Mouse (Mus musculus) megakaryocyte, embryonic 14.5 days (primary cell): ENCODE results near the gene Edar. TPM values are rescaled to one million over a fixed set of nuclear protein-coding genes. Genes with fewer than 3 reads are reported as not detected.
A peak's percentile ranks its signal among the peaks of the same experiment; 100 is the strongest.

Experiments used
- H3K27me3 ChIP-seq: replicated peaks from 2 replicates; pipeline ENCODE3; 2012; ENCODE audit warnings: inconsistent platforms
- H3K36me3 ChIP-seq: replicated peaks from 2 replicates; pipeline ENCODE3; 2012; ENCODE audit warnings: low read length, inconsistent platforms, mixed read lengths
- H3K4me1 ChIP-seq: 2 replicates; pipeline ENCODE4 v1.6.1; 2012; ENCODE audit warnings: inconsistent platforms
- H3K4me3 ChIP-seq: replicated peaks from 2 replicates; pipeline ENCODE3; 2012; ENCODE audit warnings: moderate library complexity, mild to moderate bottlenecking, inconsistent platforms
- H3K9me3 ChIP-seq: 2 replicates; pipeline ENCODE4 v1.6.1; 2012; ENCODE audit warnings: inconsistent platforms
- FLI1 ChIP-seq: IDR thresholded peaks from 2 replicates; pipeline ENCODE4 v1.6.1; 2012; ENCODE audit warnings: low read length, inconsistent platforms, mixed read lengths
- GATA1 ChIP-seq: IDR thresholded peaks from 3 replicates; pipeline ENCODE4 v1.6.1; 2012; ENCODE audit warnings: mixed read lengths, low read length, inconsistent platforms, borderline replicate concordance
- polyA plus RNA-seq: library from polyadenylated mRNA; stranded (reverse); fragments of >175 nt; gene quantifications from 2 replicates; pipeline ENCODE4 v1.2.3, GENCODE M21; 2012; ENCODE audit warnings: low replicate concordance; ENCODE audit not compliant: insufficient read depth

Gene Edar
- polyA plus RNA-seq, 1 experiment = not detected

- peaks cover 11% of the 10 kb centered on the region for H3K9me3 ChIP-seq
- no peak overlapping the region for H3K4me3 ChIP-seq
- H3K36me3 ChIP-seq = no peaks in the 10 kb centered on the region
- H3K4me1 ChIP-seq = no peaks in the 10 kb centered on the region; the same call in 1 of the 2 replicates
- TF ChIP-seq FLI1 (no peak), GATA1 (no peak)
- peaks cover 2% of the 10 kb centered on the region for H3K27me3 ChIP-seq
Measured at GRCm38 (mm10) chr10:58633507-58633906, 41.9 kb downstream of the Edar start.

DNA sequence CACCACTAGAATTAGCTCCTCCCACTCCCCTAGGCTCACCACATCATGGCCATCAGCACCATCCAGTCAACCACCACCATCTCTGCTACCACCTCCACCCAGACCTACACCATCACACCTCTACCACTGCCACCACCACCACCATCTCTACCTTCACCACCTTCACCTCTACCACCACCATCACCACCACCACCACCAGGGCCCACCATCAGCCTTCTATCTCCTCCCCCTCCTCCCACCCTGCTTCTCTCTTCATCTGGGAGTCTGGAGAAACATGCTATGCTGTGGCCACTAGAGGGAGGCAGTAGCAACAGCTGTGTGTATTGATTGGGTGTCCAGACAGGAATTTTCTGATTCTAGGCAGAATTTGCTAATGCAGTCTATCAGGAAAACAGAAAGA lies 47.9 kb downstream of the Edar start:
- Histone ChIP-seq H3K9me3 (0 out of 2 replicates have a peak, but pooled peaks cover 3% of the 10 kb centered on the region), H3K27me3 (peaks cover 2% of the 10 kb centered on the region), H3K36me3 (no peaks in the 10 kb centered on the region), H3K4me3 (peak overlapping the region; percentile 69), H3K4me1 (no peaks in the 10 kb centered on the region; the same call in 1 of the 2 replicates)
- TF ChIP-seq GATA1 (no peak), FLI1 (no peak)

DNA sequence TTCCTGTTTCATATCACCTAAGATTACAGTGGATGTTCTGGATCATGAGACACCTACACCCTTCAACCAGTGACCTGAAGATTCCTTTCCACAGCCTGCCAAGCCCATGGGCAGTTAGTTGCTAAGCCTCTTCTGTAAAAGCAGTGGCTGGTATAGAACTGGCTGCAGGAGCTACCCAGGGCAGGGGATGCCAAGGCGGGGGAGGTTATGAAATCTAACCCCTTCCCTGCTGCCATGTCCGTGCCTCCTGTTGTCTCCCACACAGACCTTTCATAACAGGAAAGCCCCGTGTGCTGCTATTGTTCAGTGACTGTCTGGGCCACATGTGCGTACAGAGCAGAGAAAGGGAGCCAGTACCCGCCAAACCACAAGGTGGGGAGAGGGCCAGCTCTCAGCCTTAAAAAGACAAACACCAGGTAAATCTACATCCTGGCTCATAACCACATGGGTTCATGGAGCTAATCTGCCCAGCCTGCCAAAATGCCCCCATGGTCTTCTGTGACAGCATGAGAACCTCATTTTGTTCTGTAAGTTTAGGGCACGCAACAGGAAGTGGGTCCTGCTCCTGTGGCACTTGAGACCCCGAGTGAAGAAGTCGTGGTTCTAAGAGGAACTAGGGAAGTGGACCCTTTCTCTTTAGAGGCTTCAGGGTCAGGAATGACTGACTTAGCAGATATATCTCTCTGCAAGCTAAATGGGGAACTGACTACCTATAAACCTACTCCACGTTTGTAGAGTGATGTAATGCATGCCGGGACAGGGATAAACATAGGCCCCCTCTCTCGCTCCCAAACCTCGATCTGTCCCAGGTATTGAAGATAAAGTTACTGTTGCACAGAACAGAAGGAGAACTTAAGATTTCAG lies 50.4 kb downstream of the Edar start:
- no peak for TF ChIP-seq GATA1
- TF ChIP-seq FLI1 = no peak
- Histone ChIP-seq H3K9me3 (0 out of 2 replicates have a peak, but pooled peaks cover 5% of the 10 kb centered on the region), H3K4me1 (no peaks in the 10 kb centered on the region; the same call in 1 of the 2 replicates), H3K36me3 (no peaks in the 10 kb centered on the region), H3K27me3 (peaks cover 2% of the 10 kb centered on the region), H3K4me3 (no peak overlapping the region)

DNA sequence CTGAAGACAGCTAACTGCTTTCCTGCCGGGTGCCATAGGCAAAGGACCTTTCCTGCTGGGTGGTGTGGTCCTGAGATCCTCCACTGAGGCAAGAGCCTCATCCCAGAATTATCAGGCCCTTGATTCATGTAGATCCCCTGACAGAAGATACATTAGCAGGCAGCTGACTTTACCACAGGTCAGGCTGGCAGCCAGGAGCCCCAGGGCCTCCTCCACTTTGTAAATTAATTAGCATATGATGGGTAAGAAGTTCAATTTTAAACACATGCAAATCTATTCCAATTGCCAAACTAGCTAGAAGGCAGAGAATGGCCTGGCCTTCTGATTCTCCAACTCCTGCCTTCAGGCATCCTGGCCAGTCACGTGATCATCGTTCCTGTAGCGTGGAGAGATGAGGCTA lies 56.2 kb downstream of the Edar start:
- Histone ChIP-seq H3K27me3 (no peaks in the 10 kb centered on the region), H3K36me3 (no peaks in the 10 kb centered on the region), H3K4me3 (no peak overlapping the region), H3K4me1 (no peaks in the 10 kb centered on the region), H3K9me3 (0 out of 2 replicates have a peak, but pooled peaks cover 5% of the 10 kb centered on the region)
- TF ChIP-seq GATA1 (no peak), FLI1 (no peak)

DNA sequence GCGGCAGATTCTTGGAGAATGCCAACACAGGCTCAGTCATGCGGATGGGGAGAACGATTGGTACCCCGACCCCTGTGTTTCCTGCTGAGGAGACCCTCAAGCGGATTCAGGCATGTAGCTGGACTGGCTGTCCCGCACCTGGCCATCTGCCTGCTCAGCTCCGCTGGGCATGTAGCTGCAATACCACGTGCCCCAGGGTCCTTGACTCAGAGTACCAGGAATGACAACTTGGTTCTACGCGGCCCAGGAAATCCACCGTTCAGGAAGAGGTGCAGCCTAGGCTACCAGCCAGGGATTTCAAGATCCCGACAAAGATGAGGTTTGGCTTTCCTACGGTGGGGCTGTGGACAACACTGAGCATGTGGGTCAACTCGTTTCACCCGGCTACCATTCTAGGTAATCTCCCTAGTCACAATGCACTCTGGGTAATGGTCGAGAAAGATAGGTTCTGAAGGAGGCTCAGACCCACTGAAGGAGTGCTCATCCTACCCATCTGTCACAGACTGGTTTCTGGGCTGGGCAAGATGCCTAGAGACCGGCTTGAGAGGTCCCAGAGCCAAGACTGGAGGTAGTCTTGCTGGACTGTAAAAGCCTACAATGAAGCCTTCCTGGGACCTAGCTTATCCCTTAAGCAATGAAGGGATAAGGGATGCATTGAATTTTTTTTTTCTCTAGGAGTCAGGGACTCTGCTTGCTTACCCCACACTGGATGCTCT lies 56.8 kb downstream of the Edar start:
- no peaks in the 10 kb centered on the region for H3K36me3 ChIP-seq
- H3K27me3 ChIP-seq = no peaks in the 10 kb centered on the region
- no peaks in the 10 kb centered on the region for H3K4me1 ChIP-seq
- TF ChIP-seq GATA1 (no peak), FLI1 (no peak)
- no peak overlapping the region for H3K4me3 ChIP-seq
- 0 out of 2 replicates have a peak, but pooled peaks cover 5% of the 10 kb centered on the region for H3K9me3 ChIP-seq

- no peaks in the 10 kb centered on the region for H3K9me3 ChIP-seq
- H3K4me1 ChIP-seq = no peaks in the 10 kb centered on the region
- no peak for TF ChIP-seq FLI1
- TF ChIP-seq GATA1 = no peak
- H3K27me3 ChIP-seq = no peaks in the 10 kb centered on the region
- no peak overlapping the region for H3K4me3 ChIP-seq
- H3K36me3 ChIP-seq = no peaks in the 10 kb centered on the region
Measured at GRCm38 (mm10) chr10:58616565-58616964, 58.9 kb downstream of the Edar start.

- TF ChIP-seq GATA1 (no peak), FLI1 (no peak)
- Histone ChIP-seq H3K27me3 (no peaks in the 10 kb centered on the region), H3K4me1 (no peaks in the 10 kb centered on the region), H3K4me3 (no peak overlapping the region), H3K9me3 (no peaks in the 10 kb centered on the region), H3K36me3 (no peaks in the 10 kb centered on the region)
Measured at GRCm38 (mm10) chr10:58614601-58615000, 60.9 kb downstream of the Edar start.

GRCm38 (mm10) chr10:58610484-58611261 lies 64.8 kb downstream of the Edar start:
- Histone ChIP-seq H3K4me1 (no peaks in the 10 kb centered on the region), H3K9me3 (no peaks in the 10 kb centered on the region), H3K4me3 (no peak overlapping the region), H3K27me3 (no peaks in the 10 kb centered on the region), H3K36me3 (no peaks in the 10 kb centered on the region)
- TF ChIP-seq FLI1 (no peak), GATA1 (no peak)

DNA sequence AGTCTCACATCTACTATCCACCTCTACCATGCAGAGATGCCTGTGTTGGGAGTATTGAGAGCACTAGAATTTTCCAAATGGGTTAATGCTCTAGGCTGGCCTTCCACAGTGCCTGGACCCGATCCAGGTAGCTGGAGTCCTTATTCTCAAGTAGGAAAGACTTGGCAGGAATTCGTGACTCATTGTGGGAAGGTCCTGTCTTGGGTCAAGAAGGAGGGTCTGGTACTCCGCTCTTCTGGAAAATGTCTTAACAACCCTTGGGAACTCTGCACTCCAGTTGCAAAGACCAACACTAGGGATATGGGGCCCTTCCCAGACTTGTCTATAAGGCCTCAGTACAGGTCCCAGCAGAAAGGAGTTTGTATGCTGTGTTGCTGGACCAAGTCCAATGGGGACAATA lies 66.6 kb downstream of the Edar start:
- TF ChIP-seq GATA1 (no peak), FLI1 (no peak)
- Histone ChIP-seq H3K4me1 (no peaks in the 10 kb centered on the region), H3K9me3 (no peaks in the 10 kb centered on the region), H3K4me3 (no peak overlapping the region), H3K36me3 (no peaks in the 10 kb centered on the region), H3K27me3 (no peaks in the 10 kb centered on the region)
